Mouse (Mus musculus): ENCODE results near the gene Brms1. TPM values are rescaled to one million over a fixed set of nuclear protein-coding genes. Genes with fewer than 3 reads are reported as not detected.
"Not testable (repeated sequence)": the region's sequence is repeated elsewhere in the genome, so short reads cannot be mapped to it uniquely, and the experiment has no call there.

Gene Brms1
- polyA plus RNA-seq (2016; fragmentation: Nextera tagmentation; extraction: Ambion mirVana), result 83.0 and 84.2 TPM in 2 replicates

DNA sequence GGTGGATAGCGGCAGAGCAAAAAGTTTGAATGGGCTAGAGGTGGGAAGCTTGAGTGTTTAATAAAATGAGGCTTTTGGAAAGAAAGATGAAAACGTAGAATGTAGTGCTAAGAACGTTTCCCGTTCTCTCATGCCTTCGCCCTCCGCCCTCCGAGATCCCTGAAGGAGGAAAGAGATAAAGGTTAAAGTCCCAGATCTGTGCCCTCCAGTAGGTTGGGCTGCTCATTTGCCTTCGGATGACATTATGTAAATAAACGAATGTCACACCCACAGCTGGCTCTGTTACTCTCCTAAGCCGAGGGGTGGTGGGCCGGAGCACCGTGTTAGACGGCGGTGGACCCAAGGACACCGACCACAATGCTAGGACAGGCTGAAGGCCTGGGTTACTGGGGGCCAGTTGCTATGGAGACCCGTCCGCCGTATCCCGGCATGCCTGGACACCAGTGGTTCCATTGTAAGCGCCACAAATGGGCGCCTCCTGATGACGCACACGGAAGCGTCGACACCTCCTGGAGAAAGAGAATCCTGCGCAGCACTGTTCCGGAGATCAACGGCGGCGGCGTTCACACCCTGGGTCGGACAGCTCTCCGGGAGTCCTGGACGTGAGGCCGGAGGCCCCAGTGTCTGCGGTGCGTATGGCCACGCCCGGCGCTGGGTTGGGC is at the start of gene Brms1:
Brms1 (plus strand) TSS at position 493 of the 662 bp plus-strand sequence.
- DNase-seq (ENCODE audit: extremely low spot score, low spot score), result peak; percentile 94

DNA sequence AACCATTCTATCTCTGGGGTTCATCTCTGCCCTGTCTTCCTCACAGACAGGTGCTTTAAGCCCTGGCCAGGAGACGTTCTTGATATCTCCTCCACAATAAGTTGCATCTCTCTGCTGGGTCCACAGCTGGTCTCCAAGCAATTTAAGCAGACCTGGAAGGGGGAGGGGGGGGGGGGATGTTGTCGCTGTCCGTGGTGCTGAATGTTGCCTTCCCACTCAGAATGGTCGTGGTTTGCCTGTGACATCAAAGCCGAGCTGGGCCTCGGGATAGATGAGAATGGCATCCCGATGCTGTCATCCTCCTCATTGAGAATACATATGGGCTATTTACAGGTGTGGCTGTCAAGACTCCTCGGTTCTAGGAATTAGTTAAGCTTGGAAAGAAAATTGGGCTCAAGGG is 48.8 kb upstream of the Brms1 start:
- WGBS, result 15% methylated on average over 8 of the region's 8 CpGs
- DNase-seq (ENCODE audit: extremely low spot score, low spot score), result no peak
- H3K4me3 ChIP-seq, result no peak overlapping the region
- peaks cover 15% of the 10 kb centered on the region for H3K4me1 ChIP-seq
- H3K9me3 ChIP-seq, result no peaks in the 10 kb centered on the region
- H3K27me3 ChIP-seq (ENCODE audit: poor library complexity, severe bottlenecking), result peaks cover 61% of the 10 kb centered on the region
- H3K27ac ChIP-seq, result no peak overlapping the region
- H3K36me3 ChIP-seq (replicated peaks), result no peaks in the 10 kb centered on the region

More for the DNA sequence above, at the start of gene Brms1:
- Histone ChIP-seq H3K4me1 (peaks cover 56% of the 10 kb centered on the region), H3K27me3 (ENCODE audit: poor library complexity, severe bottlenecking) (peaks cover 11% of the 10 kb centered on the region), H3K4me3 (peak within 1 kb of the TSS; percentile 92), H3K9me3 (no peaks in the 10 kb centered on the region), H3K36me3 (replicated peaks) (peaks cover 32% of the 10 kb centered on the region), H3K27ac (peak within 1 kb of the TSS; percentile 84)
- WGBS, result 10% methylated on average over 40 of the region's 40 CpGs

DNA sequence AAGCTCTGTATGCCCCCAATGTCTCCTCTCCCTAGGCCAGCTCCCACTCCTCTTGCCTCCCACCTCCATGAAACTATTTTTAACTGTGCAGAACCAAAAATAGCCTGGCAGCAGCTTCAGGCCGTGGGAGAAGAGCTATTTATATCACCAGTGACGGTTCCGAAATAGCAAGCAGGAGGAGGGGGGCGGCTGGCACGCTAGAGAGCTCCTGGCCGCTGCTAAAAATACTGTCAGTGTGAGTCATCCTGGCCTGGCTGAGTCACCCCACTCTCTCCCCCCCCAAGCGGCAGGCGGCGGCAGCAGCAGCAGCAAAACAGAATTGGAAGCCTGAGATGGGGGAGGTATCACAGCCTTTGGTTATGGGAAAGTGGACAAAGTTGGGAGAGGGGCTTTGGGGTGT is 48.2 kb upstream of the Brms1 start:
- Histone ChIP-seq H3K36me3 (replicated peaks) (no peaks in the 10 kb centered on the region), H3K4me3 (no peak overlapping the region), H3K9me3 (no peaks in the 10 kb centered on the region), H3K27ac (no peak overlapping the region), H3K27me3 (ENCODE audit: poor library complexity, severe bottlenecking) (peaks cover 61% of the 10 kb centered on the region), H3K4me1 (peaks cover 15% of the 10 kb centered on the region)
- WGBS, result 5% methylated on average over 9 of the region's 9 CpGs
- DNase-seq (ENCODE audit: extremely low spot score, low spot score), result no peak

GRCm38 (mm10) chr19:4994043-4994442 is 47.1 kb upstream of the Brms1 start:
- H3K27me3 ChIP-seq (ENCODE audit: poor library complexity, severe bottlenecking), result peaks cover 53% of the 10 kb centered on the region
- H3K4me3 ChIP-seq, result no peak overlapping the region
- H3K36me3 ChIP-seq (replicated peaks), result no peaks in the 10 kb centered on the region
- no peak overlapping the region for H3K27ac ChIP-seq
- 69% methylated on average over 5 of the region's 5 CpGs for WGBS
- H3K4me1 ChIP-seq, result peaks cover 15% of the 10 kb centered on the region
- no peaks in the 10 kb centered on the region for H3K9me3 ChIP-seq
- DNase-seq (ENCODE audit: extremely low spot score, low spot score), result no peak

- DNase-seq (ENCODE audit: extremely low spot score, low spot score), result no peak
- H3K27me3 ChIP-seq (ENCODE audit: poor library complexity, severe bottlenecking), result peaks cover 30% of the 10 kb centered on the region
- H3K36me3 ChIP-seq (replicated peaks), result no peaks in the 10 kb centered on the region
- H3K27ac ChIP-seq, result no peak overlapping the region
- no peaks in the 10 kb centered on the region for H3K9me3 ChIP-seq
- H3K4me1 ChIP-seq, result peaks cover 16% of the 10 kb centered on the region
- 80% methylated on average over 6 of the region's 6 CpGs for WGBS
- H3K4me3 ChIP-seq, result no peak overlapping the region
Measured at GRCm38 (mm10) chr19:4999445-5000140, 41.6 kb upstream of the Brms1 start.

DNA sequence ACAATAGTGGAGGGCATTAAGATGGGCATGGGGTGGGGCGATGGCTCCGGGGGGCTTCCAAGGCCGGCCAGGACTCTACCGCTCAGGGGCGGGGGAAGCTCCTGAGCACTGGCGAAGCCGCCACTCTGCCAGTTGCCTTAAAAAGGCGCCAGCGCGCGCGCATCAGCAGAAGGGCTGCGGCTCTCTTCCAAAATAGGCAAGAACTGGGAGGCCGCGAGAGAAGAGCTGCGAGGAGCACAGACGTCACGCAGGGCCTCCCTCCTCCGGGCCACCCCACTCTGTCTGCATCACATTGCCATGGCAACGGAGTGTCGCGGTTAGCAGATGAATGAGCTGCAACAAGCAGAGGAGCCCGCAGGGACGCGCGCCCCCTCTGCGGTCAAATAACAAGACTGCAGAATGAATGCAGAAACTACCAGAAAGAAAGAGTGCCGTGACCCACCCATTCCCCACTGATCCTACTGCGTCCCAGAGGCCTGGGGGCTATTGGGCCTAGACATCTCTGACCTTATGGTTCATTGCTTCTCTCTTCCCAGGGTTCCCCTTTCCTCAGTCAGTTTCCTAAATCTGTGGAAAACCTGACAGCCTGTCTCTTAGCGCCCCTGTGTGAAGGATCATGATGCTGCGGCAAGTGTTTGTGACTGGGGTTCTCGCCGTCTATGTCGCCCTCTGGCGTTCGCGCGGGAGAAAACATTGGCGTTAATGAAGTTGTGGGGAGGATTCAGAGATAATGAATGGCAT is 39.3 kb upstream of the Brms1 start:
- peak; percentile 88 for DNase-seq (ENCODE audit: extremely low spot score, low spot score)
- H3K9me3 ChIP-seq, result peaks cover 6% of the 10 kb centered on the region
- peak overlapping the region; percentile 54 for H3K4me3 ChIP-seq
- H3K4me1 ChIP-seq, result peaks cover 16% of the 10 kb centered on the region
- H3K36me3 ChIP-seq (replicated peaks), result no peaks in the 10 kb centered on the region
- peaks cover 30% of the 10 kb centered on the region for H3K27me3 ChIP-seq (ENCODE audit: poor library complexity, severe bottlenecking)
- WGBS, result under 1% methylated on average over 39 of the region's 39 CpGs
- peak overlapping the region; percentile 73 for H3K27ac ChIP-seq

- peaks cover 16% of the 10 kb centered on the region for H3K4me1 ChIP-seq
- peaks cover 30% of the 10 kb centered on the region for H3K27me3 ChIP-seq (ENCODE audit: poor library complexity, severe bottlenecking)
- 67% methylated on average over 2 of the region's 2 CpGs for WGBS
- not testable (repeated sequence) for H3K36me3 ChIP-seq (replicated peaks); H3K27ac ChIP-seq; H3K9me3 ChIP-seq; H3K4me3 ChIP-seq; DNase-seq (ENCODE audit: extremely low spot score, low spot score)
Measured at GRCm38 (mm10) chr19:5003644-5004043, 37.5 kb upstream of the Brms1 start.

- Histone ChIP-seq H3K4me3 (no peak overlapping the region), H3K27me3 (ENCODE audit: poor library complexity, severe bottlenecking) (peaks cover 17% of the 10 kb centered on the region), H3K9me3 (peaks cover 10% of the 10 kb centered on the region), H3K4me1 (peaks cover 16% of the 10 kb centered on the region), H3K27ac (no peak overlapping the region), H3K36me3 (replicated peaks) (no peaks in the 10 kb centered on the region)
- no peak for DNase-seq (ENCODE audit: extremely low spot score, low spot score)
- WGBS, result 74% methylated on average over 4 of the region's 4 CpGs
Measured at GRCm38 (mm10) chr19:5004925-5005324, 36.2 kb upstream of the Brms1 start.

GRCm38 (mm10) chr19:5013138-5013537 is 28.0 kb upstream of the Brms1 start:
- WGBS, result 84% methylated on average over 8 of the region's 8 CpGs
- Histone ChIP-seq H3K27me3 (ENCODE audit: poor library complexity, severe bottlenecking) (no peaks in the 10 kb centered on the region), H3K9me3 (no peaks in the 10 kb centered on the region), H3K36me3 (replicated peaks) (no peaks in the 10 kb centered on the region), H3K4me1 (peaks cover 9% of the 10 kb centered on the region), H3K4me3 (no peak overlapping the region), H3K27ac (no peak overlapping the region)
- DNase-seq (ENCODE audit: extremely low spot score, low spot score), result no peak

DNA sequence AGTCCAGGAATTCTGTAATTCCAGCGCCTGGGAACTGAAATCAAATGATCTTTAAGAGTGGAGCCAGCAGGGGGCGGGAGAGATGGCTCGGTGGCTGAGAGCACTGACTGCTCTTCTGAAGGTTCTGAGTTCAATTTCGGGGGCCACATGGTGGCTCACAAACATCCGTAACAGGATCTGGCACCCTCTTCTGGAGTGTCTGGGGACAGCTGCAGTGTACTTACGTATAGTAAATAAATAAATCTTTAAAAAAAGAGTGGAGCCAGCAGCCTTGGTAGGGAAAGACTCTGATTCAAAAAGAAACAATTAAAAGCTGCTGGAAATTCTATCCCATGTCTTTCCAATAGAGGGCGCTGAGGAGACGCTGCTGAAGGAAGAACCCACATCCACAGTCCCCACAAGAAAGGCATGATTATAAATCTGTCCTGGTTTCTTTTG is 26.2 kb upstream of the Brms1 start:
- WGBS, result 18% methylated on average over 8 of the region's 8 CpGs
- peaks cover 9% of the 10 kb centered on the region for H3K4me1 ChIP-seq

DNA sequence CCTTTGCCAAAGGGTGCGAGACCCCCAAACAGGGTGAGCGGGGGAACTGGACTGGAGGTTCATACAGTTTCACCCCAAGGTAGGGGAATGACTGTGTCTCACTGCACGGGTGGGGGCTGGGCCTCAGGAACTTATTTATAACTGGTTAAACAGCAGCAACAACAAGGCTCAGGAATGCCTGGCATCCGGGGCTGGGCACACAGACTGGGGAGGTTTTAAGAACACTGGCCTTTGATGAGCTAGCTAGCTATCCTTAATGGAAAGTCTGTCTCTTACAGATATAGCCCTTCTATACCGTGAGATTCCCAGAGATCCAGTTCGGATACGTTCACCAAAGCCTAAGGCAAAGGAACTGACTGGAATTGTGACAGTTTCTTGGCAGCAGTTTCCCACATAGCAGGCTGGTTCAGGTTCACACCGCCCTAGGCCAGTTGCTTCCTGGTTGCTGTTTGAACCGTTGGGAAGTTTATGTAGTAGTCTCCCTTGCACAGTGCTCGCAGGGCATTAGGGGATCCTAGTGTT is 24.9 kb upstream of the Brms1 start:
- H3K4me3 ChIP-seq, result peak overlapping the region; percentile 19; the same call in 1 of the 2 replicates
- H3K9me3 ChIP-seq, result no peaks in the 10 kb centered on the region
- peaks cover 9% of the 10 kb centered on the region for H3K4me1 ChIP-seq
- H3K36me3 ChIP-seq (replicated peaks), result no peaks in the 10 kb centered on the region
- no peak for DNase-seq (ENCODE audit: extremely low spot score, low spot score)
- 56% methylated on average over 10 of the region's 10 CpGs for WGBS
- H3K27me3 ChIP-seq (ENCODE audit: poor library complexity, severe bottlenecking), result no peaks in the 10 kb centered on the region
- H3K27ac ChIP-seq, result no peak overlapping the region

More for the DNA sequence above, 26.2 kb upstream of the Brms1 start:
- Histone ChIP-seq H3K4me3 (no peak overlapping the region), H3K36me3 (replicated peaks) (no peaks in the 10 kb centered on the region), H3K27ac (no peak overlapping the region), H3K9me3 (no peaks in the 10 kb centered on the region), H3K27me3 (ENCODE audit: poor library complexity, severe bottlenecking) (no peaks in the 10 kb centered on the region)
- no peak for DNase-seq (ENCODE audit: extremely low spot score, low spot score)

- H3K27me3 ChIP-seq (ENCODE audit: poor library complexity, severe bottlenecking), result no peaks in the 10 kb centered on the region
- H3K4me3 ChIP-seq, result peak overlapping the region; percentile 19
- no peaks in the 10 kb centered on the region for H3K36me3 ChIP-seq (replicated peaks)
- H3K9me3 ChIP-seq, result no peaks in the 10 kb centered on the region
- 24% methylated on average over 12 of the region's 12 CpGs for WGBS
- peaks cover 9% of the 10 kb centered on the region for H3K4me1 ChIP-seq
- no peak overlapping the region for H3K27ac ChIP-seq
- DNase-seq (ENCODE audit: extremely low spot score, low spot score), result peak; percentile 69
Measured at GRCm38 (mm10) chr19:5016782-5017181, 24.4 kb upstream of the Brms1 start.
